Mouse (Mus musculus) liver, adult (tissue): ENCODE data around the gene Diras2.

ENCODE experiments used
- GATA4 ChIP-seq: IDR thresholded peaks from 2 replicates; pipeline ENCODE4 v1.6.1; 2014; ENCODE audit warnings: mild to moderate bottlenecking, low read length; ENCODE audit not compliant: insufficient replicate concordance

Diras2 gene

GRCm38 (mm10) chr13:52533644-52534043, 2.6 kb upstream of the Diras2 start:
- no peak for TF ChIP-seq GATA4

- no peak for TF ChIP-seq GATA4
These were observed 802 bp downstream of the Diras2 start for GRCm38 (mm10) chr13:52530008-52530945.

DNA sequence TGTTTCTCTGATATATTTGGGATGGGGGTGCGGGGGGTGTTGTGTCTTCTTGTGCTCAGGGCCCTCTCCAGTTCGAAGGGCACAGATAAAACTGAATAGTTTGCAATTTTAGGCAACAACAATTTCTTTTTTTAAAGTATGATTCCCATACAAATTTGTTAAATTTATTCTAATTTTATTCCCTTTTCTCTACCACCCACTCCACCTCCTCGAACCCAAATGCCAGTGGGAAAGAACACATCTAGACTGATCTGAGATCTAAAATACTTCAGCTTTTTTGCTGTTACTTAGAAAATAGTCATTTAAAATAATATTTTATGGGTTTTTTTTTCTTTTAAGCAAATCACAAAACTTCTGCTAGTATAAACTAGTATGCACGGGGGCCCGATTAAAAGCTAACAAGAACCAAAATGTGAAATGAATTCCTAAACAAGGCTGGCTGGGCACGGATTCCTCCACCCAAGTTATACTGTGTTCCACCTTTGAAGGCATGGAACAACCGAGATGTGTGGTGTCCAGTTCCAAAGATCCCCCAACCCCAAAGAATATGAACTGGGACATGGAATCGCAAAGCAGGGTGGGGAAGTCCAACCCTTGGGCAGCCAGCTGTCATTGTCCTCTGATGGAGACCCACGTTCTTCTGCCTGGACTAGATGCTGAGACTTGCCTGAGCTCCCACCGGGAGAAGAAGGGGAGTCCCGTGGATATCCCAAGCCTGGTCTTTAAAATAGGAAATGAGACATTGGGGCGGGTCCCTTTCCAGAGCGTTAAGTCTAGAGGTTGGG, 1.7 kb downstream of the Diras2 start:
- no peak for TF ChIP-seq GATA4

DNA sequence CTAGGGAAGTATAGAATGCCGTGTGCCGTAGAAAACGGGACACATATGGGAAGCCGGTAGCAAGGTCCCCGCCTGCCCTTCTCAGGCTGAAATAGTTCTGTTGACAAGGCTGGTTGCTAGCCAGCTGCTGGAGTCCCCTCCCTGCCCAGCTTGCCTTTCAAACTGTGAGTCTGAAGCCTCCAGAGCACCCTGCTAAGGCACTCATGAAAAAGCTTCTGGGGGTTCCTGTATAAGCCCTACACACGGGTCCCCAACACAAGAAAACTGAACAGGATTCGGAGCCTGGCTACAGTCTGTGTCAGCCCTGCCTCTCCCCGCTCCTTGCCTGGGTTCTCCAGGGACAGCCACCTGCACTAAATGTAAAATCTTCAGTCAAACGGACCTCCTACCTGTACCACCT, 2.3 kb downstream of the Diras2 start:
- TF ChIP-seq GATA4: no peak

GRCm38 (mm10) chr13:52528281-52528680, 2.8 kb downstream of the Diras2 start:
- no peak for TF ChIP-seq GATA4

- no peak for TF ChIP-seq GATA4
These were observed 4.6 kb downstream of the Diras2 start for GRCm38 (mm10) chr13:52526249-52527035.

DNA sequence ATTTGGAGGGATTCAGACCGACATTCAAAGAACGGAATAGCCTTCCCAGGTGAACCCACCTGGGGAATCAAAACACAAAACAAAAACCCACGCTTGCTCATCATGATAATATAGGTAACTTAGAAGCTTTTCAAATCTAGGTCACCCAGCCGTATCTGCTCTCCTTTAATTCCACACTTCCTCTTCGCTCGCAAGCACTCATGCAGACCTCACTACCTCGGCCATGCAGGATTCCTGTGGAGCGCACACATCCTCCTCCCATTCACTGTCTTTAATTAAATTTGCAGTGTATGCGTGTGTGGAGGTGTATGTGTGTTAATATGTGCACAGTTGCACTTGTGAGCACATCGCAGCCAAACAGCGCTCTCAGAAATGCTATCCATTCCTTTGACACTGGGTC, 6.8 kb downstream of the Diras2 start:
- no peak for TF ChIP-seq GATA4

DNA sequence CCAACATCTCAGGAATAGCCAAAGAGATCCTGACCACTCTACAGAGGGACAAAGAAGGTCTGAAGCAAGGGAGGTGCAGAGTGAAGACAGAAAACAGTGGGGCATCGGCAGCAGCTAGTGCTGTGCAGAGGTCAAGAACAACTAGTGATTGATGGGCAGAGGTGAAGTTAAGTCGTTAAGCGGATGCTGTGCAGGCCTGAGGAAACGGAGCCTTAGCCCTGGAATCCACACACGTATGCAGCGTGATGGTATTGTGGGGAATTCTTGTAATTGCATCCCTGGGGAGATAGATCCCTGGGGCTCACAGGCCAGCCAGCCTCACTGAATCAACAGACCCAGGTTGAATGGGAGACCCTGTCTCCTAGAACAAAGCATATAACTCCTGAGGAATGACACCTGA, 9.9 kb downstream of the Diras2 start:
- TF ChIP-seq GATA4: no peak

- TF ChIP-seq GATA4: no peak
These were observed 11.7 kb downstream of the Diras2 start for GRCm38 (mm10) chr13:52519425-52519824.

DNA sequence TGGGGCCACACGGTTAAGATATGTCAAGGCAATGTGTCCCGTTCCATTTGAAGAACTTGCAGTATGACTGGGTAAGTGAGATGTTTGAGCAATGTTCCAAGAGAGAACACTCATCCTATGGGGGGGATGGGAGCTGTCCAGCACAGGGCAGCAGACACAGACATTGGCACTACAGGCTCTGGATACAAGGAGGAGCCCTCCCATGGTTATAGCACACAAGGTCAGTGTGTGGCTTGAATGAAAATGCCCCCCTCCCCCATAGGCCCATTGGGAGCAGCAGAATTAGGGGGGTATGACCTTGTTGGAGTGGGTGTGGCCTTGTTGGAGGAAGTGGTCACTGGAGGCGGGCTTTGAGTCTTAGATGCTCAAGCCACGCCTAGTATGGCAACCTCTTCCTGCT, 12.7 kb downstream of the Diras2 start:
- no peak for TF ChIP-seq GATA4

DNA sequence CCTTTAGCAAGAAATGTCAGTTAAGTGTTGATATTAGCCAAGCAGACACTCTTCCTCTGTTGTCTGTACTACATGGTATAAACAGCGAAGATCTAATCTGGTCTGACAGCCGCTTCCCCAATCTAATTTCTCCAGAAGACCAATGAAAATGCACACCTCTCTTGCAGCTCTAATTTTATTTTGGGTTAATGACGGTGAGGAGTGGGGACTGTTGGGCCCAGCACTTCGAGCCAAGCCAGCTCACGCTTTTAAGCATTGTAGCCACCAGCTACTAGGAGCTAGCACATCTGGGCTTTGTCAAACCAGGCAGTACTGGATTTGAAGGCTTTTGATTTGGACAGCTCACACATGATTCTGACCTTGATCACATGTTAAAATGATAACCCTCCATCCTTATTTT, 14.1 kb downstream of the Diras2 start:
- TF ChIP-seq GATA4: no peak

- TF ChIP-seq GATA4: no peak
These were observed 14.5 kb downstream of the Diras2 start for GRCm38 (mm10) chr13:52516561-52516960.

GRCm38 (mm10) chr13:52516051-52516450, 15.0 kb downstream of the Diras2 start:
- no peak for TF ChIP-seq GATA4

DNA sequence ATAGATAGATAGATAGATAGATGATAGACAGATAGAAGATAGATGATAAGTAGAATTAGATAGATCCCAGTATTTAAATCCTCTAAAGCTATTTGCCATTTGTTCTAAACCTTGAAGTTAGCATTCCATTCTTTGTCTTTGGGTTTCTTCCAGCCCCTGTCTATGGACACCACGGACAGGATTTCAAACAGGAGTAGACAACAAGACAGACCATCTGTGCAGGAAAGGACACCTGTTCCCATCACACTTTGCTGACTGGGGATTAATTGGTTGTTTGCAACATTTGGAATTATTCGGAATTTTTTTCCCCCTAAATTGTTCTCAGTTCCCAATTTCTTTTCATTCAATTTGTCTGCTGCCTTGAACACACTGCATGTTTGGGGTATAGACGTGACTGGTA, 17.5 kb downstream of the Diras2 start:
- no peak for TF ChIP-seq GATA4

- TF ChIP-seq GATA4: no peak
These were observed 18.7 kb downstream of the Diras2 start for GRCm38 (mm10) chr13:52512356-52512755.
